Mouse (Mus musculus) liver, embryonic 16.5 days (tissue): Measurements from ENCODE around the gene 9030624G23Rik. TPM values are rescaled to one million over a fixed set of nuclear protein-coding genes. Genes with fewer than 3 reads are reported as not detected.
"Not testable (repeated sequence)": the region's sequence is repeated elsewhere in the genome, so short reads cannot be mapped to it uniquely, and the experiment has no call there.

Experiments used
- ATAC-seq: fragments of 200-750 bp; cut with Nextera tagmentation; 2 replicates; pipeline ENCODE4 v1.8.0; 2017; ENCODE audit warnings: low read depth, mild to moderate bottlenecking, moderate number of reproducible peaks, moderate library complexity
- H3K27ac ChIP-seq: fragments of 300-500 bp; sonication (generic); 2 replicates; pipeline ENCODE4 v1.5.1; 2014; ENCODE audit warnings: mild to moderate bottlenecking, low read length
- H3K27me3 ChIP-seq: fragments of 300-500 bp; sonication (generic); 2 replicates; pipeline ENCODE4 v1.6.1; 2014; ENCODE audit warnings: low read depth, low read length, mixed read lengths; ENCODE audit not compliant: control insufficient read depth, insufficient read depth
- H3K36me3 ChIP-seq: fragments of 300-500 bp; sonication (generic); 2 replicates; pipeline ENCODE4 v1.6.1; 2014; ENCODE audit warnings: mild to moderate bottlenecking; ENCODE audit not compliant: control insufficient read depth, insufficient read depth
- H3K4me1 ChIP-seq: fragments of 300-500 bp; sonication (generic); 2 replicates; pipeline ENCODE4 v1.6.1; 2014; ENCODE audit warnings: low read depth, low read length, mixed read lengths; ENCODE audit not compliant: control insufficient read depth
- H3K4me2 ChIP-seq: fragments of 300-500 bp; sonication (generic); 2 replicates; pipeline ENCODE4 v1.6.1; 2014; ENCODE audit warnings: low read depth, low read length, mixed read lengths
- H3K4me3 ChIP-seq: fragments of 300-500 bp; sonication (generic); 2 replicates; pipeline ENCODE4 v1.5.1; 2014; ENCODE audit warnings: low read depth, mild to moderate bottlenecking, low read length
- H3K9ac ChIP-seq: fragments of 300-500 bp; sonication (generic); 2 replicates; pipeline ENCODE4 v1.6.1; 2014; ENCODE audit warnings: low read depth, low read length
- H3K9me3 ChIP-seq: fragments of 300-500 bp; sonication (generic); replicated peaks from 2 replicates; pipeline ENCODE4 v1.6.1; 2016; ENCODE audit warnings: low read length; ENCODE audit not compliant: control insufficient read depth
- WGBS: fragments of 180-500 bp; shearing (Covaris S2); extraction: QIAGEN DNeasy Blood & Tissue Kit; methylation state at CpG from one replicate; pipeline ENCODE4 v1.1.7; 2014; ENCODE audit not compliant: insufficient replicate concordance; 5-methylcytosine and 5-hydroxymethylcytosine counted together
- polyA plus RNA-seq: library from polyadenylated mRNA; unstranded; fragments of >200 nt; fragmentation: Nextera tagmentation; extraction: Ambion mirVana; gene quantifications from 2 replicates; pipeline ENCODE4 v1.2.1, GENCODE M21; 2015

The 9030624G23Rik gene
- 0.05 and 0.17 TPM in 2 replicates for polyA plus RNA-seq

DNA sequence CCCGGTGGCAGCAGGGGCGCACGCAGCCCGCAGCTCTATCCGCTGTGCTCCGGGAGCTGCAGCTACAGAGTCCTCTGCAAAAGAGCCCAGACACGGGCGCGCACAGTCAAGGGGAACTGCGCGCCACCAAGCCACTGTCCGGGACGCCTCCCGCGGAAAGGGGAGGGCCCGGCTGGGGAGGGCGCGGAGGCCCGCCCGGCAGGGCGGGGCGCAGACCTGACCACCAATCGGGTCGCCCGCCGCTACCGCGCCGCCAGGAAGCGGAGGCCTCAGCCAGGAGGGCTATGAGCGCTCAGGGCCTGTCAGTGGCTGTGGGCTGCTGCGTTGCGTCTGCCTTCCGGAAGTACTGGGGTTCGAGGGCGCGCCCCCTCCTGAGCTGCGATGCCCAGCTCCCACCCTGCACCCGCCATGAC is at the start of gene 9030624G23Rik:
Gene 9030624G23Rik (minus strand): TSS at position 139 of the 413 bp plus-strand sequence.
- H3K9ac ChIP-seq = not testable (repeated sequence)

GRCm38 (mm10) chr12:24083096-24083495 is 13.9 kb downstream of the 9030624G23Rik start:
- not testable (repeated sequence) for H3K9me3 ChIP-seq, H3K27me3 ChIP-seq, ATAC-seq, H3K36me3 ChIP-seq, H3K4me3 ChIP-seq, H3K4me2 ChIP-seq, H3K27ac ChIP-seq, H3K4me1 ChIP-seq, H3K9ac ChIP-seq
- WGBS = 65% methylated on average over 2 of the region's 5 CpGs

More for the DNA sequence above, at the start of gene 9030624G23Rik:
- not testable (repeated sequence) for H3K4me1 ChIP-seq, H3K9me3 ChIP-seq, ATAC-seq, H3K36me3 ChIP-seq, H3K27ac ChIP-seq, H3K27me3 ChIP-seq
- 3% methylated on average over 24 of the region's 39 CpGs for WGBS
- Histone ChIP-seq H3K4me3 (peak within 1 kb of the TSS; percentile 40), H3K4me2 (peak within 1 kb of the TSS; percentile 36; the same call in 1 of the 2 replicates)
